Mouse (Mus musculus): ENCODE results near the gene Cep128. TPM values are rescaled to one million over a fixed set of nuclear protein-coding genes. Genes with fewer than 3 reads are reported as not detected.
"Not testable (repeated sequence)": the region's sequence is repeated elsewhere in the genome, so short reads cannot be mapped to it uniquely, and the experiment has no call there.

Cep128 gene
- polyA plus RNA-seq, 1 experiment from 2014 or later = 4.0 TPM

DNA sequence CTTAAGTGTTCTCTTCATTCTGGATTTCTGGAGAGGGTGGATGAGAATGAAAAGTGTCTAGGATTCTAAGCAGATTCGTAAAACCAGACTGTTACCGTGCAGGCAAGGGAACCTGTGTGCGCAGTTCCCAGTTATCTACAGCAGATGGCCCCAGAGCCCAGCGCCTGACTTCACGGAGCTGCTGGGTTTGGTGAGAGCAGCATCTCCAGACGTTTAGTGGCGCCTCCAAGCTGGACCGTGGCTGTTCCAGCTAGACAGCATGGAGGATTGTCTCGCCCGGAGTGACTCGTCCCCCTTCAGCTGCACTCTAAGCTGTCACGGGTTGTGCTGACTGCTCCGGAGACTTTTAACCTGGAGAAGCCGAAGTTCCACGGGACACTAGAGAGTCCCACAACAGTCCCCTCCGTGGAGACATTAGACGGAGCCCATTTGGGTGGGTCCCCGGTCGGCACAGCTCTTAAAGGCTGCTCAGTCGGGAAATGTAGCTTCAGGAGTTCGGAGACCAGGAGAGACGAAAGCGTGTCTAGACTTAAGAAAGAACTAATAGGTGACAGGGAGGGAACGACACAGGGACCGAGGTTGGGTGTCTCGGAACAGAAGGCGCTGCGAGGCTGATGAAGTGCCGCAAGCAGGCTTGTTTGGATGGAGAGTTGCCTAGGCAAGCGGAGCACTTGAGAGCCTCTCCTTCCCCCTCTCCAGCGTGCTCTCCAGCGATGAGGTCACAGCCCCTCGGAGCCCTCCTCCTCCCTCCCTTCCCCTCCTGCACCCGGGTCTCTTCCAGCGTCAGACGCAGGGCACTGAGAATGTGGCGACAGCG is 16.2 kb upstream of the Cep128 start:
- H3K27ac ChIP-seq = no peak overlapping the region
- ATAC-seq (replicated peaks) = peak; percentile 97
- no peaks in the 10 kb centered on the region for H3K9me3 ChIP-seq
- H3K27me3 ChIP-seq (replicated peaks) = peaks cover 26% of the 10 kb centered on the region
- WGBS = under 1% methylated on average over 36 of the region's 38 CpGs
- H3K4me3 ChIP-seq = peak overlapping the region; percentile 48
- no peaks in the 10 kb centered on the region for H3K36me3 ChIP-seq (replicated peaks)
- H3K4me1 ChIP-seq = peaks cover 9% of the 10 kb centered on the region
- H3K4me2 ChIP-seq = peak overlapping the region; percentile 92
- peak overlapping the region; percentile 5 for H3K9ac ChIP-seq

DNA sequence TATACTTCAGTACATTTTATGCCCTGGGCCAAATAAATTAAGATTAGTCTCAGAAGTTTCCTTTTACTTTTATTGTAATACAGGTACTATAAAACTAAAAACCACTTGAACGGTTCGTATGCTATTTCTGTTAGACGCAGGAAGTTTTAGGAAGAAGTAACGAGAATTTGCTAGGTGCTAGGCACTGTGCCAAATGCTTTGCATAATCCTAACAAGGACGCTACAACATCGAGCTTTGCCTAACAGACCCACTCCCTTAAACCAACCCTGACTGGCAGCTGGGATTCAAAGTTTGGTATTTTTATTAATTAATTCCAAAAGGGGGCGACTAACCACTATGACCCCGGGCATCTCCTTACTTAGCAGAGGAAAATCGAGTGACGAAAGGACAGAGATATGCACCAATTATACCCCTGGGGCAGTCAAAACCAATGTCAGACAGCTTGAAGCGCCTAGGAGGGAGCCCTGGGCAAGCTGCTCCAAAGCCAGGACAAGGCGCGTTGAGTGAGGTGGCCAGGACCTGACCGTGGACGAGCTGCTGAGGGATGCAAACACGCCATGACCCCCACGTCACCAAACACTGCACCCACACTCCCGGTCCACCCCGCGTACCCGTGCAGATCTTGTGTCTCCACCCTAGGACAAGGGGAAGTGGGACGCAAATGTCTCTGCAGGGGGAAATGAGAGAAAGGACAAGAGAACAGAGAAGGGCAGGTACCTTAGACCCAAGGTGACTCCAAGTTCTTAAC is 519 bp downstream of the Cep128 start:
- ATAC-seq (replicated peaks) = peak; percentile 80
- WGBS = 7% methylated on average over 22 of the region's 22 CpGs

GRCm38 (mm10) chr12:91369173-91369572 is 15.0 kb downstream of the Cep128 start:
- ATAC-seq (replicated peaks) = no peak
- Histone ChIP-seq H3K4me1 (no peaks in the 10 kb centered on the region), H3K9me3 (0 out of 2 replicates have a peak, but pooled peaks cover 6% of the 10 kb centered on the region), H3K27ac (no peak overlapping the region), H3K36me3 (replicated peaks) (no peaks in the 10 kb centered on the region), H3K4me2 (no peak overlapping the region), H3K27me3 (replicated peaks) (no peaks in the 10 kb centered on the region), H3K9ac (no peak overlapping the region), H3K4me3 (no peak overlapping the region)
- WGBS = 95% methylated on average over 3 of the region's 3 CpGs

More for the DNA sequence above, 519 bp downstream of the Cep128 start:
- Histone ChIP-seq H3K27me3 (replicated peaks) (no peaks in the 10 kb centered on the region), H3K4me2 (peak overlapping the region; percentile 97), H3K4me3 (peak overlapping the region; percentile 76), H3K9ac (peak overlapping the region; percentile 40), H3K4me1 (peaks cover 5% of the 10 kb centered on the region), H3K27ac (no peak overlapping the region), H3K9me3 (no peaks in the 10 kb centered on the region), H3K36me3 (replicated peaks) (no peaks in the 10 kb centered on the region)

DNA sequence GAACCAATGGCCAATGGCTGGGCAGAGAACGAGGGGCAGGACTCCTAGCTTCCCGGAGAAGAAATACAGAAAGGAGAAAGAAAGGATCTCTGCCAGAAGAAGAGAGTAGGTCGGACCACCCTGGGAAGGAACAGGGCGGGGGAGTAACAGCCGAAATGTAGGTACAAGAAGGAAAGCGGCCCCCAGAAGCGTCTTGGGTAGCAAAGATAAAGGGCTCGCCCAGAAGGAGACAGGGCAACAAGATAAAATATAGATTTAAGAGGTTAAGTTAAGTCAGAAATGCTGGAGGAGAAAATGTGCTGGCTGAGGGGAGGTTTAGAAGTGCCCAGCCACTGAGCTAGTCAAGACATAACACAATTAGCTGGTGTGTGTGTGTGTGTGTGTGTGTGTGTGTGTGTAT is 30.4 kb downstream of the Cep128 start:
- Histone ChIP-seq H3K27ac (no peak overlapping the region), H3K9me3 (no peaks in the 10 kb centered on the region), H3K9ac (no peak overlapping the region), H3K27me3 (replicated peaks) (no peaks in the 10 kb centered on the region), H3K36me3 (replicated peaks) (no peaks in the 10 kb centered on the region), H3K4me1 (no peaks in the 10 kb centered on the region), H3K4me2 (no peak overlapping the region), H3K4me3 (no peak overlapping the region)
- WGBS = 87% methylated on average over 8 of the region's 8 CpGs
- ATAC-seq (replicated peaks) = no peak

- WGBS = 95% methylated on average over 13 of the region's 13 CpGs
- H3K4me3 ChIP-seq; ATAC-seq (replicated peaks); H3K4me1 ChIP-seq; H3K9ac ChIP-seq; H3K27ac ChIP-seq; H3K36me3 ChIP-seq (replicated peaks); H3K9me3 ChIP-seq; H3K4me2 ChIP-seq; H3K27me3 ChIP-seq (replicated peaks): not testable (repeated sequence)
Observed at GRCm38 (mm10) chr12:91338656-91339055, 45.6 kb downstream of the Cep128 start.

GRCm38 (mm10) chr12:91327527-91327926 is 56.7 kb downstream of the Cep128 start:
- H3K4me3 ChIP-seq = no peak overlapping the region
- H3K27me3 ChIP-seq (replicated peaks) = no peaks in the 10 kb centered on the region
- H3K36me3 ChIP-seq (replicated peaks) = no peaks in the 10 kb centered on the region
- H3K4me2 ChIP-seq = no peak overlapping the region
- H3K9me3 ChIP-seq = no peaks in the 10 kb centered on the region
- no peak overlapping the region for H3K9ac ChIP-seq
- no peak overlapping the region for H3K27ac ChIP-seq
- H3K4me1 ChIP-seq = no peaks in the 10 kb centered on the region
- no peak for ATAC-seq (replicated peaks)
- 75% methylated on average over 4 of the region's 4 CpGs for WGBS

- 28% methylated on average over 6 of the region's 6 CpGs for WGBS
- no peaks in the 10 kb centered on the region for H3K27me3 ChIP-seq (replicated peaks)
- H3K4me1 ChIP-seq = no peaks in the 10 kb centered on the region
- H3K36me3 ChIP-seq (replicated peaks) = no peaks in the 10 kb centered on the region
- no peak overlapping the region for H3K4me2 ChIP-seq
- H3K9ac ChIP-seq = no peak overlapping the region
- no peaks in the 10 kb centered on the region for H3K9me3 ChIP-seq
- ATAC-seq (replicated peaks) = peak; percentile 80
- H3K27ac ChIP-seq = no peak overlapping the region
- H3K4me3 ChIP-seq = no peak overlapping the region
Observed at GRCm38 (mm10) chr12:91326104-91326503, 58.1 kb downstream of the Cep128 start.

- Histone ChIP-seq H3K4me1 (0 out of 2 replicates have a peak, but pooled peaks cover 2% of the 10 kb centered on the region), H3K4me2 (no peak overlapping the region), H3K4me3 (no peak overlapping the region), H3K27ac (no peak overlapping the region), H3K9me3 (no peaks in the 10 kb centered on the region), H3K9ac (no peak overlapping the region), H3K36me3 (replicated peaks) (no peaks in the 10 kb centered on the region), H3K27me3 (replicated peaks) (no peaks in the 10 kb centered on the region)
- no peak for ATAC-seq (replicated peaks)
- 90% methylated on average over 7 of the region's 7 CpGs for WGBS
Observed at GRCm38 (mm10) chr12:91315026-91315425, 69.2 kb downstream of the Cep128 start.

GRCm38 (mm10) chr12:91313974-91314587 is 70.1 kb downstream of the Cep128 start:
- WGBS = 51% methylated on average over 10 of the region's 10 CpGs
- Histone ChIP-seq H3K4me2 (no peak overlapping the region), H3K4me3 (no peak overlapping the region), H3K9me3 (no peaks in the 10 kb centered on the region), H3K27ac (no peak overlapping the region), H3K9ac (no peak overlapping the region), H3K36me3 (replicated peaks) (no peaks in the 10 kb centered on the region), H3K4me1 (0 out of 2 replicates have a peak, but pooled peaks cover 2% of the 10 kb centered on the region), H3K27me3 (replicated peaks) (no peaks in the 10 kb centered on the region)
- ATAC-seq (replicated peaks) = peak; percentile 75

DNA sequence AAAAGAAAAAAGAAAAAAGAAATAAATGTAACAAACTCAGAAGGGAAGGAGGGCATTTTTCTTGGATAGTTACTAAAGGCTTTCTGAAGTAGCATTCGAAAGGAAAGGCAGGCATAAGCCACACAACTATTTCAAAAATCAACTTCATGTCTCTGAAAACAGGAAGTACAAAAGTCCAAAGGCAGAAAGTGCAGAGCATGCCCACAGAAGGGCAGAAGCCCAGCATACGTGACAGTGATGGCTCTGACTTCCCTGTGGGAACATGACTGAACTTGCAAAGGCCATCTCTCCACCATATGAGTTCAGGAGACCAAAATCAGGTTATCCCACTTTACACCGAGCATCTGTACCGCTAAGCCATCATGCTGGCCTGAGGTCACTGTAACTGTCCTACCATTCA is 71.6 kb downstream of the Cep128 start:
- Histone ChIP-seq H3K4me2 (no peak overlapping the region), H3K27ac (no peak overlapping the region), H3K27me3 (replicated peaks) (no peaks in the 10 kb centered on the region), H3K9me3 (no peaks in the 10 kb centered on the region), H3K4me3 (no peak overlapping the region), H3K36me3 (replicated peaks) (no peaks in the 10 kb centered on the region), H3K4me1 (0 out of 2 replicates have a peak, but pooled peaks cover 2% of the 10 kb centered on the region), H3K9ac (no peak overlapping the region)
- WGBS = 93% methylated on average over 4 of the region's 4 CpGs
- no peak for ATAC-seq (replicated peaks)

DNA sequence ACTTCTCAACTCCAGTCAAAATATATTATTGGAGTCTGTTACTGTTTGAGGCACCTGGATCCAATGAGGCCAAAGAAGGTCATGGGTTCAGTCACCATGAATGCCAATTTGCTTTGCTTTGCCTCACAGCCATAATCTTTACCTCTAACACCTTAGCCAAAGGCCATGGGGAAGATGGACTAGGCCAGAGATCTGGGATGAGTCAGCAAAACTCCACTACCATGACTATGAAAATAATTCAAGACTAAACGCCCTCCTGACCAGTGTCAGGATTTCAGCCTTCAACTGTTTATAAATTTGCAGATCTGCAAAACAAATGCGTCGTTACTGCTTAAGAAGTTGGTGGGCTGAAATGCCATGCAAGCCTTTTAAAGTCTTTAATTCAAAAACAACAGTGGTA is 76.5 kb downstream of the Cep128 start:
- no peaks in the 10 kb centered on the region for H3K27me3 ChIP-seq (replicated peaks)
- no peak for ATAC-seq (replicated peaks)
- no peaks in the 10 kb centered on the region for H3K4me1 ChIP-seq
- no peaks in the 10 kb centered on the region for H3K9me3 ChIP-seq
- H3K27ac ChIP-seq = no peak overlapping the region
- no peak overlapping the region for H3K9ac ChIP-seq
- no peaks in the 10 kb centered on the region for H3K36me3 ChIP-seq (replicated peaks)
- no peak overlapping the region for H3K4me3 ChIP-seq
- WGBS = 95% methylated on average over 3 of the region's 3 CpGs
- H3K4me2 ChIP-seq = no peak overlapping the region

- no peak for ATAC-seq (replicated peaks)
- H3K9me3 ChIP-seq = no peaks in the 10 kb centered on the region
- H3K27ac ChIP-seq = no peak overlapping the region
- WGBS = 87% methylated on average over 7 of the region's 7 CpGs
- no peaks in the 10 kb centered on the region for H3K4me1 ChIP-seq
- H3K27me3 ChIP-seq (replicated peaks) = no peaks in the 10 kb centered on the region
- no peaks in the 10 kb centered on the region for H3K36me3 ChIP-seq (replicated peaks)
- H3K4me2 ChIP-seq = no peak overlapping the region
- H3K4me3 ChIP-seq = no peak overlapping the region
- H3K9ac ChIP-seq = no peak overlapping the region
Observed at GRCm38 (mm10) chr12:91305769-91306168, 78.4 kb downstream of the Cep128 start.
